In the genomic region with DNA sequence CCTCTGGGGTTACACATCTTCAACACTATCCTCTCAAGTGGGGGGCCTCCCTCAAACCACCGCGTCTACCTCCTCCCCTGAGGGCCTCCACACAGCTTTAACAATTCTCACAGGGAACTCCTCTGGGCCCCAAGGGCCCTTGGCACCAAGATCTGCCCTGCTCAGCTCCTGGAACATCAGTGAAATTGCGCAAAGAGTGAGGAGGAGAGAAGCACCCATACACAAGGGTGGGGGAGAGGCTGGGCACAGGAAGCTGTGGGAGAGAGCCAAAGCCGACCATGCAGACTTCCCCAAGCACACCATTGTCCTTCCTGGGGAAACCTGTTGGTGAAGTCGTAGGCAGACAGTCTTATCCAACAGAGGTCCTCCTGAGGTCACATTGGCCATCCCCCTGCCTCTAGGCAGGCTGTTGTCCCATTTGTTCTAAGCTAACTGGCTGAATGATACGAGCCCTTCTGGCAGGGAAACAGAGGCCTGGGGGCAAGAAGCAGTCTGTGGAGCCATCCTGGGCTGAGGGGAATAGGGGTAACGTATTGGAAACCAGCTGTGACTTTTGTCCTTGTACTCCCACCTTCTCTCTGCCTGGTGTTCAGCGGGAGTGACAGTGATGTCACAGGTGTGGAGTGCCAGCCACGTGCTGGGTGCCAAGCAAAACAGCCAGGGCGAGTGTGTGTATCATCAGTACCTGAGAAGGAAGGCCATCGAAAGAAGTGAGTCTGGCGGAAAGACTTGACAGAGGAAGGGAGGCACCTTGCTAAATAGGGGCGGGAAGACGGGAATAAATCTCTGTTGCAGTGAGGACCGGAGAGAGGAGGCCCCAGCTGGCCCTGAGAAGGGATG, we compare ENCODE assay signal across 27 mouse cellular contexts. TPM values are rescaled to one million over a fixed set of nuclear protein-coding genes. Genes with fewer than 3 reads are reported as not detected.
DNase-seq lines count a peak whose midpoint lies in the region; ATAC-seq and TF ChIP-seq lines count a peak whose summit lies in the region.
"Had no signal": no experiment of that assay in that cellular context is flagged by ENCODE, and none has a peak within 500 bp of the region (broad histone marks: within the 10 kb centered on the region; RNA-seq: fewer than 3 reads in every experiment).

No protein-coding gene starts in this region.

- no peaks in the 10 kb centered on the region for H3K27me3 ChIP-seq in lung, embryonic 16.5 days (ENCODE audit: control insufficient read depth, insufficient read depth, low read depth, low read length)
- H3K27me3 ChIP-seq in liver, embryonic 12.5 days (replicated peaks): peaks cover 37% of the 10 kb centered on the region; the same call in 1 of the 2 replicates
- H3K27me3 ChIP-seq: intestine, embryonic 15.5 days; limb, embryonic 13.5 days; lung, embryonic 15.5 days had no signal

- no peaks in the 10 kb centered on the region for H3K9me3 ChIP-seq in lung, embryonic 16.5 days (ENCODE audit: control insufficient read depth, low read length)
- no peaks in the 10 kb centered on the region for H3K9me3 ChIP-seq in liver, embryonic 12.5 days (replicated peaks)
- H3K9me3 ChIP-seq: embryonic facial prominence, embryonic 10.5 days; heart, embryonic 10.5 days; hindbrain, embryonic 10.5 days; intestine, embryonic 15.5 days; limb, embryonic 13.5 days; liver, embryonic 13.5 days; lung, embryonic 15.5 days; midbrain, embryonic 10.5 days had no signal

- peaks cover 13% of the 10 kb centered on the region; the same call in 1 of the 2 replicates for H3K4me1 ChIP-seq in lung, embryonic 16.5 days (replicated peaks; ENCODE audit: control insufficient read depth, insufficient read depth, low read length)
- peaks cover 15% of the 10 kb centered on the region for H3K4me1 ChIP-seq in liver, embryonic 12.5 days
- H3K4me1 ChIP-seq: intestine, embryonic 15.5 days; limb, embryonic 13.5 days had no signal

- H3K36me3 ChIP-seq in lung, embryonic 16.5 days (ENCODE audit: control insufficient read depth, insufficient read depth, low read length): no peaks in the 10 kb centered on the region
- H3K36me3 ChIP-seq in liver, embryonic 12.5 days: no peaks in the 10 kb centered on the region
- H3K36me3 ChIP-seq: embryonic facial prominence, embryonic 10.5 days; heart, embryonic 10.5 days; hindbrain, embryonic 10.5 days; intestine, embryonic 15.5 days; limb, embryonic 13.5 days; liver, embryonic 13.5 days; lung, embryonic 15.5 days; midbrain, embryonic 10.5 days had no signal

- TF ChIP-seq CTCF in layer of hippocampus, adult 2 months (conservative IDR thresholded peaks at IDR 0.05): no peak

- no peak overlapping the region for H3K4me2 ChIP-seq in lung, embryonic 16.5 days (ENCODE audit: low read depth, low read length)
- no peak overlapping the region for H3K4me2 ChIP-seq in liver, embryonic 12.5 days
- H3K4me2 ChIP-seq: intestine, embryonic 15.5 days; limb, embryonic 13.5 days; liver, embryonic 13.5 days; lung, embryonic 15.5 days had no signal

- 61% methylated on average over 15 of the region's 15 CpGs for WGBS in lung, embryonic 16.5 days
- 59% methylated on average over 15 of the region's 15 CpGs for WGBS in liver, embryonic 12.5 days (ENCODE audit: insufficient replicate concordance)

- H3K27ac ChIP-seq in lung, embryonic 16.5 days (ENCODE audit: low read length): no peak overlapping the region
- no peak overlapping the region for H3K27ac ChIP-seq in layer of hippocampus, adult 2 months
- no peak overlapping the region for H3K27ac ChIP-seq in liver, embryonic 12.5 days
- H3K27ac ChIP-seq: embryonic facial prominence, embryonic 10.5 days; heart, embryonic 10.5 days; hindbrain, embryonic 10.5 days; intestine, embryonic 15.5 days; limb, embryonic 13.5 days; liver, embryonic 13.5 days; lung, embryonic 15.5 days; midbrain, embryonic 10.5 days had no signal

- DNase-seq in 416B (ENCODE audit: low read depth): peak; percentile 71
- peak; percentile 81 for DNase-seq in fat pad, adult 2 months (ENCODE audit: extremely low read depth, low read depth, low spot score)
- peak; percentile 55 to 74 for DNase-seq in lung, postnatal 4 days
- DNase-seq in T-cell, adult 2 months (ENCODE audit: low spot score): no peak
- DNase-seq in layer of hippocampus, adult 2 months (ENCODE audit: low spot score in 2 of 2): no peak
- DNase-seq: adrenal gland, postnatal 10 days; B cell, adult 2 months; cerebellum, adult 2 months; forebrain, postnatal 0 days; kidney, adult 8-10 months; kidney, postnatal 10 days; layer of hippocampus, postnatal 36 days; liver, embryonic 13.5 days; right cerebral cortex, adult 18-20 months had no signal

- peak; percentile 19; the same call in 1 of the 2 replicates for ATAC-seq in lung, embryonic 16.5 days (ENCODE audit: low read depth)
- no peak for ATAC-seq in liver, embryonic 12.5 days
- ATAC-seq: forebrain, postnatal 0 days; hindbrain, embryonic 16.5 days; intestine, embryonic 15.5 days had no signal

- no peak overlapping the region for H3K9ac ChIP-seq in lung, embryonic 16.5 days (ENCODE audit: low read length)
- no peak overlapping the region for H3K9ac ChIP-seq in liver, embryonic 12.5 days
- H3K9ac ChIP-seq: forebrain, postnatal 0 days; intestine, embryonic 15.5 days; limb, embryonic 13.5 days; liver, embryonic 13.5 days; lung, embryonic 15.5 days had no signal

- no peak overlapping the region for H3K4me3 ChIP-seq in lung, embryonic 16.5 days (ENCODE audit: low read length)
- no peak overlapping the region for H3K4me3 ChIP-seq in layer of hippocampus, adult 2 months
- H3K4me3 ChIP-seq in liver, embryonic 12.5 days: no peak overlapping the region
- H3K4me3 ChIP-seq: embryonic facial prominence, embryonic 10.5 days; heart, embryonic 10.5 days; hindbrain, embryonic 10.5 days; intestine, embryonic 15.5 days; limb, embryonic 13.5 days; liver, embryonic 13.5 days; lung, embryonic 15.5 days; midbrain, embryonic 10.5 days had no signal

RNA-seq across cellular contexts. Expression of a gene that starts 6.1 kb away (rescaled TPM):
- polyA plus RNA-seq in lung, embryonic 16.5 days (2015; fragmentation: Nextera tagmentation; extraction: Ambion mirVana): 8.9 and 10.1 TPM in 2 replicates
- total RNA-seq in layer of hippocampus, adult 2 months (2021): under 1 TPM; 0.07 to 0.15 TPM
- polyA plus RNA-seq in liver, embryonic 12.5 days (2016; fragmentation: Nextera tagmentation; extraction: Ambion mirVana): not detected in 2 replicates
- total RNA-seq: CH12.LX, MEL had no signal
- polyA plus RNA-seq: embryonic facial prominence, embryonic 10.5 days; forebrain, embryonic 11.5 days; limb, embryonic 13.5 days; liver, embryonic 13.5 days; midbrain, embryonic 10.5 days had no signal

RNA-seq across cellular contexts. Expression of a gene that starts 47.3 kb away (rescaled TPM):
- 0.68 and 0.70 TPM in 2 replicates for polyA plus RNA-seq in lung, embryonic 16.5 days (2015; fragmentation: Nextera tagmentation; extraction: Ambion mirVana)
- total RNA-seq in layer of hippocampus, adult 2 months (2021): 1 to 10 TPM; 2.0 to 2.9 TPM
- polyA plus RNA-seq in liver, embryonic 12.5 days (2016; fragmentation: Nextera tagmentation; extraction: Ambion mirVana): 2.6 and 2.8 TPM in 2 replicates
- total RNA-seq: MEL had no signal

Comparison
In these comparisons a context has a peak if more than half of its experiments do, and no peak if none do; other contexts are left out.
1. DNase-seq: peak in 416B (single experiment), fat pad, adult 2 months (single experiment) and lung, postnatal 4 days (2 of 2); none in T-cell, adult 2 months (single experiment) and layer of hippocampus, adult 2 months (0 of 2).